Mouse (Mus musculus): ENCODE measurements at regions not wholly inside any gene's neighbourhood (a gene's known extent, or its start where the extent isn't known, plus 50 kb on each side); places are given as distances from the start of the nearest gene placed in this dataset.
"Not testable (repeated sequence)": the region's sequence is repeated elsewhere in the genome, so short reads cannot be mapped to it uniquely, and the experiment has no call there.

DNA sequence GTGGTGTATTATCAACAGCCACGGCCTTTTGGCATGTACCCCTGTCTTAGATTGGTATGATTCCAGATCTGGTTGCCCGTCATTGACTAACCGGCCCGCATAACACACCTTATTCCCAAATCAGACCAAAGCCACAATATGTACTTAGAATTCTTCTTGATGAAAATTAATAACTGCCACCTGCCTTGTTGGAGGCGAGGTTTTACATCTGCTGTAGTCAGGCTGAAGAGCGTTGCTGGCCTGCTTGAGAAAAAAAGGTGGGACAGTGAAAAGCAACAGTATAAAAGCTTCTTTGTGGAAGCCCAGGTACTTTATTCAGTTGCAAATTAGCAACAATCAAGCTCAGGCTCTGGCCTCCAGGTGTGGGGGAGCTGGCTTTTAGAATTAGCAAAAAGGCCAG is 223.6 kb upstream of the Car8 start:
- DNase-seq (ENCODE audit: low spot score in 2 of 2), result not testable (repeated sequence)

DNA sequence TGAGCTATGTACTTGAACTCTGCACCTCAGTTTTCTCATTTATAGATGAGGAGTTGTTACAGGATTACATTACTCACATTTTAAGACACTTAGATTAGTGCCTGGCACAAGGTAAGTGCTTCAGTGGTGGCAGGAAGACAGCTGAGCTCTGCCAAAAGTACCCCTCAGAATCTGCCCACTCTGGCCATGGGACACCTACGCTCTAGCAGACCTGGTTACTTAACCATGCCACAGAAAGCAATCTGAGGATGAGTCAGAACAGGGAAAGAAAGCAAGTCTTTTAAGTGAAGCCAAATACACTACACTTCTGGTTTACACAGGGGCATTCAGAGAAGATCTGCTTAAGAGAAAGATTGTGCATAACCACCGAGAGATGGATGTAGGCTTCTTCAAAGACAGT is 215.5 kb upstream of the Car8 start:
- DNase-seq (ENCODE audit: low spot score in 2 of 2), result no peak

DNA sequence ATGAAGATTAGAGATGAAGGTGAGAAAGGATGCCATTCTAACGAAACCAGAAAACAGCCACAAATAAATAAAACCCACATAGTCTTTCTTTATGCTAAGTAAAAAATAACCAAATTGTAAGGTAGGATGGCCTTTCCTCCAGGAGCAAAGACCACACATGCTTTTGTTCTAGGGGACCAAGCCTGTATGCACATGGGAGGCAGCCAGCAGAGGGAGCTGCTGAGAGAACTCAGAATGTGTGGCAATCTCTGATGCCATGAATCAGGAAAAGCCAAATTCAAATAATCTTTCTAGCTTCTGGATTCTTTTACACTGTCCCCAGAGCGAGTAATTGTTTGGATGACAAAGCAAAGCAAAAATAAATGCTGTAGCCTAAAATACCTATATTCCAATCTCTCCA is 193.6 kb upstream of the Car8 start:
- DNase-seq (ENCODE audit: low spot score in 2 of 2), result no peak

GRCm38 (mm10) chr4:8431032-8431332 is 192.1 kb upstream of the Car8 start:
- no peak for DNase-seq (ENCODE audit: low spot score in 2 of 2)

DNA sequence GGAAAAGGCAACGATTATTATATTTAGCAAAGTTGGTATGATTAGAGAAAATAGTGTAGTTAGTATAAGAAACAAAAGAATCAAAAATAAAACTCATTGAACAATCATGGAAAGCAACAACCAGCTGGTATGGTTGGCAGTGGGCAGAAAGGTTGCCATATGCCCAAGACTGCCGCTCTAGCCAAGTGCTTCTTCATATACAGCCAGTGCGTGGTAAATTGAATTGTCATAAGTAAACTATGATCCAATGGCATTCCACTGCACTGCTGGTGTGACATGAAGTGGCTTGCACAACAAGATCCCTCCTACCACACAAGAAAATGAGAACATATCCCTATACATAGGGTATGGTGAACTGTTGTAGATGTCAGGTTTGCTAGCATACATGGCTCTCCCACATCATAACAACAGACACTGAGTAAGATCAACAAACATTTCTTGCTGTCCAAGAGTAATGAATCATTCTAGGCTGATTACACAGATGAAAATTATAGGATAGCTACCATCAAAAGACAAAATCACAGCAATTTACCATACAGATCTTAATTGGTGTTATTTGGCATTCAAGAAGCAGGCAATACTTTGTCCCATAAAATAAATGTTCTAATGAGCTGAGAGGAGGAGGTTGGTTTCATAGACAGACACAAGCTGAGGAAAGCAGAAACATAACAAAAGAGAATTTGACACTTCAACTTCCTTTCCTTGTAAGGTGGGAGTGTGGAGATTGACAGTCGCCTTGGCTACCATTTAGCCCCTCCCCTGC is 191.6 kb upstream of the Car8 start:
- no peak for DNase-seq (ENCODE audit: low spot score in 2 of 2)

GRCm38 (mm10) chr4:8429771-8430170 is 190.9 kb upstream of the Car8 start:
- DNase-seq (ENCODE audit: low spot score in 2 of 2), result no peak

GRCm38 (mm10) chr4:8428629-8429523 is 190.0 kb upstream of the Car8 start:
- DNase-seq (ENCODE audit: low spot score in 2 of 2), result no peak

- DNase-seq (ENCODE audit: low spot score in 2 of 2), result no peak
These were observed 189.0 kb upstream of the Car8 start for GRCm38 (mm10) chr4:8427812-8428211.

- DNase-seq (ENCODE audit: low spot score in 2 of 2), result no peak
These were observed 184.7 kb upstream of the Car8 start for GRCm38 (mm10) chr4:8423392-8424045.

DNA sequence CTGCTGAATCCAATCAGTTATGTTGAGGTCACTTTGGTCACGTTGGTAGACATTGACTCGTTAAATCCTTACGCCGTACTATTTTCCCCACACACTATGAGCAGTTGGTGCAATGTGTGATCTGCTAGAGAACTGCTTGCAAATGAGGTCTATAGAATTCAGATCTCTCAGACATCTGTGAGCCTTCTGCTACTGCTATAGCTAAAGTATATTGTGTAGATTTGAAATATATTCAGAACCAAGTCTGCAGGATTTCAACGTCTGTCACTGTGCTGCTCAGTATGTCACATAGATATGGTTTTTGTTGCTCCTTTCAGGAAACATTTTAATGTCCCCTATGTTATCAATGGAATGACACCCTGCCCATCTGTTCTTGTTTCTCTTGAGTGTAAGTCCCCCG is 182.4 kb upstream of the Car8 start:
- no peak for DNase-seq (ENCODE audit: low spot score in 2 of 2)

DNA sequence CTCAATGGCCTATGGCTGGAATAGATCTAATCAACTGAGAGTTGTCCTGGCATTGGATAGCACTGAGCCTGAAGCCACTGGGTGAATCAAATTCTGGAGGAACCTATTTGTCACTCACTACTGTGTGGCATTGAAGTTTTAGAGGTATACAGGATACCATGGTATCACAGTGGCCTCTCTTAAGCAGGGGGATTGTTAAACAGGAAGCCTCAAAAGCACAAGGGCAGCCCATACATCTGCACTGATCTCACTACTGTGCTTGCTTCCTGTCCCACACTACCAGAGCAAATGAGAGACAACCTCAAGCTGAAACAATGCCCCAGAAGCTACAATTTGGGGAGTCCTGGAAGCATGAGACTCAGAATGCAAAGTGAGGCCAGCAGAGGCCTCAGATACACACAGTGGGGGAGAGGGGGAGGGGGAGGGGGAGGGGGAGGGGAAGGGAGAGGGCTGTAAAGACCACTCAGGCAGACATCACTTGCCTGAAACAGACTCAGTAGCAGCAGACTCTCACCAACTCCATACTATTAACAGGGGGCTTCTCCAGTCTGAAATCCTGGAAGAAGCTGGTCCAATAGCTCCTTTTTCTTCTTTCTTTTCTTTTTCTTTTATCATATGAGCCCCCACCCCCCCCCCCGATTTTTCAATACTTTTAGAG is 179.7 kb upstream of the Car8 start:
- DNase-seq (ENCODE audit: low spot score in 2 of 2), result no peak

DNA sequence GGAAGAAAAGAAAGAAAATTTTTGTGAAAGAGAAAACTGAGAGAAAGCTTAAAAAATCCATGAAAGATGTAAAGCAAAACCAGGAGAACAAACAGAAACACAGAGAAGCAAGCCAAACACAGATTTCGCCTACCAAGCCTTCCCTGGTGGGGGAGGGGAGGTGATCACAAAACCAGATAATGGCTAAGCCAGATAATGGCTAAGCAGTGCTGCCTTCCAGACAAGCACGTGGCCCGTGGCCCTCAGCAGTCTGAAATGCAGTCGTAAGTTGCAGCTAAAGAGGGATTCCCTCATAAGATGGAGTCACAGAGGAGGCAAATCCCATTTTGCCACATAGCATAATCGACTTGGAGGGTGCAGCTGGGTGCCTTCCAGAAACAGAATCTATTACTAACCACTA is 179.0 kb upstream of the Car8 start:
- DNase-seq (ENCODE audit: low spot score in 2 of 2), result no peak

DNA sequence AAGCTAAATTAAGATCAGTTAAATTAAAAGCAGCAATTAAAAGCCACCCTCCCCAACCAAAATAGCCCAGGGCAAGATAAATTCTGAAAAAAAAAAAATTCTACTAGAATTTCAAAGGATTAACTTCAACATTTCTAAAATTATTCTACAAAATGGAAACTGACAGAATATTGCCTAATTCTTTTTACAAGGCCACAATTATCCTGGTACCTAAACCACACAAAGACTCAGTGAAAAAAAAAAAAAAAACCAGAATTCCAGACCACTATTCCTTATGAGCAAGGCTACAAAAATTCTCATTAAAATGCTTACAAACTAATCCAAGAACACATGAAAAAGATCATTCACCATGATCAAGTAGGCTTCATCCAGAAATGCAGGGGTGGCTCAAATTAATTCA is 174.5 kb upstream of the Car8 start:
- DNase-seq (ENCODE audit: low spot score in 2 of 2), result no peak

DNA sequence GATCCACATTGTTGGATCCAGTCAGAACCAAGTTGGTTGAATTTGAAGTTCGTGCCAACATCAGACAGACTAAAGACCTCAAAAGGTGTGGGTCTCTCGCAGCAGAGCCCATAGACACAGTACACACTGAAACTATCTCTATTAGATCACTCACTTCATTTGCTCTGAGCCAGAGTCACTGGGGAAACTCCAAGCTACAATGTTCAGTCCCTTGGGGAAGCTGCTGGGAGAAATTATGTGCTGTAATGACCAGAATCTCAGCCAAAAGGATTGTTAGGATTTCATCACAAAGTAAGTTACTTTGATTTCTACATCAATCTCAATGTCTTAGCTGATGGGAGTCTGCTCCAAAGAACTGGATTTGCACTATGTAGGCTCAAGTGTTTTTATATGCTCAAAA is 161.2 kb upstream of the Car8 start:
- DNase-seq (ENCODE audit: low spot score in 2 of 2), result no peak

DNA sequence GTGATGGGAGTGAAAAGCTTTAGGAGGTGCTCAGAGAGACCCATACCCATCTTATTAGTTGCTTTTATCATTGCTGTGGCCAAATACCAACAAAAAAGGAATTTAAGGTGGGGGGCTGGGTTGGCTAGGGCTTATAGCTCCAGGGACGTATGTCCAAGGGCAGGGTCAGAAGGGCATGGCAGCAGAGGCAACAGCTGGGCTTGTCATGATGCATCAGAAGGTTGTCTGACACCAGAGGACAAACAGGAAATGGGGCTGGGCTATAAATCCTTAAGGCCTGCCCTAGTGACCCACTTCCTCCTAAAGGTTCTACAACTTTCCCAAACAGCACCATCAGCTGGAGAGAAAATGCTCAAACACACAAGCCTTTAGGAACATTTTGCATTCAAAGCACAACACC is 160.6 kb upstream of the Car8 start:
- no peak for DNase-seq (ENCODE audit: low spot score in 2 of 2)

DNA sequence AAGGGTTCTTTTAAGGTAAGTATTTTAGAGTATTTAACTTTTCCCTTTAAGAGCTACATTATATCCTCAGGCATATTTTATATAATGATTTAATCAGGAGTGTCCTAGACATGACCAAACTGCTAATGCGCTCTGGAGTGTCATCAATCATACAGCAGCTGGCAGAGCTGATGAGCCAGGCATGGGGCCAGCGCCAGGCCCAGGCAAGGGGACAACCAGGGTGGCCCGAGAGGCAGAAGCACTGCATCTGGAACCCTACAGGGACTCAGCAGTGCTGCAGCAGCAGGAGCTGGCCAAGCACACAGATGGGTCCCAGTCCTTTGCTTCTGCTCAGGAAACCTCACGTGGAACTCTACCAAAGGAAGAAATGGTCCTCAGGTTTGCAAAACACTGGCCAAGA is 160.1 kb upstream of the Car8 start:
- DNase-seq (ENCODE audit: low spot score in 2 of 2), result no peak

- no peak for DNase-seq (ENCODE audit: low spot score in 2 of 2)
These were observed 144.3 kb upstream of the Car8 start for GRCm38 (mm10) chr4:8383162-8383561.

GRCm38 (mm10) chr4:8382125-8382417 is 143.2 kb upstream of the Car8 start:
- no peak for DNase-seq (ENCODE audit: low spot score in 2 of 2)

DNA sequence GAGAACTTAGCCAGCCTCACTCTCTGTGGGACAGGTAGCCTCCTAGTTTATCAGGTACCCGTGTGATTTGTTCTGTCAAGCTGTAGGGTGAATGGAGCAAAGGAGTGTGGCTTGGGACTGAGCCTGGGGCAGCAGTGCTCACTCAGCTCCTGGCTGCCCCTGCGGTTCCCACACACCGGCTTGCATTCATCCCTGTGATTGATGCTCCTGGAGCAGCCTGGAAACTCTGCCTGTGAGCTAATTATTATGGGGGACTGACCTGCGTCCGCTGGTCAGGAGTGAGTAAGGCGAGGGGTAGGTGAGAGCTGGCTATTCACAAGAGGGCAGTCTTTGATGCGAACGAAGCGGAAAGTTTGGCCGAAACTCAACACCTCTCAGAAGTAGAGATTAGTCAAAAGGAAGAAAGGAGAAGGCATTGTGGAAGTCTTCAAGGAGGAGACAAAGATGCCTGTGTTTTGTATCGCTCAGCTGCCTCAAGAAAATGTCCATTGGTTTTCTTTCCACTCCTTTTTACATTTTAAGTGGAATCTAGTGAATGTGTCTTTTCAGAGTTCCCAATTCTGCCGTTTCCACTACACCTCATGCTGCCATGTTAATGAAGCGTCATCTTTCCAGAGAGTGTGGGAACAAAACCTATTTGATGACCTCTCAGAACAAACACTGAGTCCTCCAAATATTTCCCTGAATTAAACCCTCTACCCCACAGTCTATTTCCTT is 142.7 kb upstream of the Car8 start:
- DNase-seq (ENCODE audit: low spot score in 2 of 2), result no peak

- no peak for DNase-seq (ENCODE audit: low spot score in 2 of 2)
These were observed 142.0 kb upstream of the Car8 start for GRCm38 (mm10) chr4:8380711-8381338.

Data from left cerebral cortex, adult 8-10 months (tissue).